Mouse (Mus musculus): ENCODE measurements at regions not wholly inside any gene's neighbourhood (a gene's known extent, or its start where the extent isn't known, plus 50 kb on each side); places are given as distances from the start of the nearest gene placed in this dataset.

- no peak for TF ChIP-seq CTCF (conservative IDR thresholded peaks at IDR 0.05; ENCODE audit: insufficient read depth, insufficient read length, low read depth, low read length)
- TF ChIP-seq POLR2A (IDR thresholded peaks at IDR 0.05; ENCODE audit: low read depth, low read length), result no peak
Observed at GRCm38 (mm10) chr7:40697551-40697950, 200.6 kb upstream of the Vstm2b start.
